Mouse (Mus musculus): ENCODE measurements around the gene Gm21118.
"Not testable (repeated sequence)": the region's sequence is repeated elsewhere in the genome, so short reads cannot be mapped to it uniquely, and the experiment has no call there.

Gm21118 gene

DNA sequence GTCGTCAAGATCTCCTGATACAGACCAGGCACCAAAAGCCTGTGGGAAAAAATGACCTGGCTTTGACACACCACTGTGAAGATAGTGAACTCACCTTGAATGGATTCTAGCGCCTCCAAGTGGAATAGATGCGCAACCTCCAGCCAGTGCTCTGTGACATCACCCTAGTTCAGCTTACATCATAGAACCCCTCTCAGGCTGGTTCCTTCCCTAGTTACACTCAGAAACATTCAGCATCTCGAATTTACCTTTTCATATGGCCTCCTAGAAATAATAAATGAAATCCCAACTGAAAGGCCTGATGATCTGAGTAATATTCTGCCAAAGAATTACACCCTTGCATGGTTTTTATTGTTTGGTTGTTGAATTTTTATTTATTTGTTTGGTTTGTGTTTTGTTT is at the start of gene Gm21118:
Gene Gm21118, minus strand, starts transcription at position 101 of the 400 bp plus-strand sequence.
- DNase-seq, result not testable (repeated sequence)

DNA sequence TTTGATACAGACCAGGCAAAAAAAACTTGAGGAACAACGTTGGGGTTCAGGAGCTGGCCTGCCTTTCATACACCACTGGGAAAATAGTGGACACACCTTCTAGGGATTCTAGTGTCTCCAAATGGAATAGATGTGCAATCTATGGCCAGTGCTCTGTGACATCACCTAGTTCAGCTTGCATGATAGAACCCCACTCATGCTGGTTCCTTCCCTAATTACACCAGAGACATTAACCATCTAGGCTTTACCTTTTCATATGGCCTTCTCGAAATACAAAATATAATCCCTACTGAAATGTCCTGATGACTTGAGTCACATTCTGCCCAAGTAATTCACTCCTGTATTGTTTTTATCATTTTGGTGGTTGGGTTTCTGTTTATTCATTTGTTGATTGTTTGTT is 29.7 kb upstream of the Gm21118 start, which contains the start of the genes Gm29423 and Gm29644:
Gene Gm29423, minus strand, starts transcription at position 101 of the 400 bp plus-strand sequence.
Gene Gm29644, minus strand, starts transcription at position 157 of the 400 bp plus-strand sequence.
- not testable (repeated sequence) for DNase-seq

Measured in cerebellum, adult 8-10 months (tissue).